Mouse (Mus musculus): ENCODE measurements around the gene Prss23. TPM values are rescaled to one million over a fixed set of nuclear protein-coding genes. Genes with fewer than 3 reads are reported as not detected.

Prss23 gene
- 28.8 TPM for polyA plus RNA-seq (2015; fragmentation: Illumina TruSeq; extraction: RNeasy Lipid Tissue Mini Kit (QIAGEN cat#74804); ENCODE audit: low read depth, low replicate concordance)

DNA sequence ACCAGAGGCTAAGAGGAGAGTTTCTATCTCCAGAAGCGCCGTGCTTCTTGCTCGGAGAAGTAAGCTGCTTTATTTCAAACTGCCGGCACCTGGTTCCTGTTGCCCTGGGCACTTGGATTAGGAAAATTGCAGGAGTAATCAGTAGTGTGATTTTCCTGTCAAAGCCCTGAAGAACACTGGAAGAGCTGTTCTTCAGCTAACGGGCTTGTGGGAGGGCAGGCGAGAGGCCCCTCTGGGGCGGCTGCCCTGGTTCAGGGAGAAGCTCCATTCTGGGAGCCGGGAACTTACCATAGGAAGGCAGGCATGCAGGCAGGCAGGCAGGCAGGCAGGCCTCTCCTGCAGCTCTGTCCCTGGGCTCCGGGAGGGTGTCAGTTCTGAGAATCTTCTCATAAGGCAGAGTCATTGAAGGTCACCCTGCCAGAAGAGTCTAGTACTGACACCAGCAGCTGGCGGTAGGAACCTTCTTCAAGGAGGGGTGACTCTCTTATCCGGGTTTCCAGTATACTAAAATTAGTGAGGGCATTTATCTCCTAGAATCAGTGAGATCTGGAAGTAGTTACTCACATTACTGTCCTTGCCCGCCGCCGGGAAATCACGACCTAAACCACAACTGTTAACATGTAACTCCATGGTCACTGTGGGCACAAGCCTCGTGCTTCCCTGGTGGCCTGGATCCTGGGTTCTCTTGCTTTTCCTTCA, at the start of gene Prss23:
TSS of gene Prss23 (minus strand) at position 457 of the 699 bp plus-strand sequence.

Other genes with a start within 250 kb of the Prss23 start
- gene Tmem135, start 123.0 kb downstream of the Prss23 start, polyA plus RNA-seq (2015; fragmentation: Illumina TruSeq; extraction: RNeasy Lipid Tissue Mini Kit (QIAGEN cat#74804); ENCODE audit: low read depth, low replicate concordance), result 51.0 TPM
- 5.5 TPM for gene Fzd4, start 122.8 kb downstream of the Prss23 start, polyA plus RNA-seq (2015; fragmentation: Illumina TruSeq; extraction: RNeasy Lipid Tissue Mini Kit (QIAGEN cat#74804); ENCODE audit: low read depth, low replicate concordance)
- 75.2 TPM for gene Me3, start 105.2 kb upstream of the Prss23 start, polyA plus RNA-seq (2015; fragmentation: Illumina TruSeq; extraction: RNeasy Lipid Tissue Mini Kit (QIAGEN cat#74804); ENCODE audit: low read depth, low replicate concordance)

Data from brain, adult 10 weeks (tissue).